Mouse (Mus musculus): Measurements from ENCODE around the gene Ptchd3. TPM values are rescaled to one million over a fixed set of nuclear protein-coding genes. Genes with fewer than 3 reads are reported as not detected.
A peak's percentile ranks its signal among the peaks of the same experiment; 100 is the strongest.

The Ptchd3 gene
- polyA plus RNA-seq, 1 experiment from 2014 or later = not detected

DNA sequence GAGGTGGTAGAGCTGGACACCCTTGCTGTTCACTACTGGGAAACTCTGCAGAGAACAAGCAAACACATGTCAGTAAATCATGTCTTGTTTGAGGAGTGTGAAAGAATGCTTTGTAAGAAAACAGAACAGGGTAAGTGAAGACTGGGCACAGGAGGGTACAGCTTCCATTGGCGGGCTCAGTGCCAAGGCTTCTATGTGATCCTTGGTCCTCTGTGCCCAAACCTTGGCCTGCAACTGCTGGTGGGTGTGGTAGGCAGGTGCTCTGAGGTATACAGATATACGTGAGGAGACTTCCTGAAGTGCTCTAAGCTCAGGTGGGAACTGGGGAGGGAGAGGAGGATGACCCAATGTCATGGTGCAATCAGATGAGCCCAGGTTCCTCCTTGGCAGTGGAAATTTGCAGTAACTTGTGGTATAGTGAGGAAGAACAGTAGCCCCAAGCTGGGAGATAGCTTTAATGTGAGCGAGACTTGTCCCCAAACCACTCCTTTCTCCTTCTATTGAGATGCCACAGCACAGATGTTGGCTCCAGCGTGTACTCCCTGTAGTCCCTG lies 30.2 kb upstream of the Ptchd3 start:
- ATAC-seq (ENCODE audit: insufficient number of reproducible peaks, low FRiP score) = no peak
- 85% methylated on average over 4 of the region's 4 CpGs for WGBS
- Histone ChIP-seq H3K4me3 (no peak overlapping the region), H3K4me2 (no peak overlapping the region), H3K9me3 (replicated peaks) (no peaks in the 10 kb centered on the region), H3K4me1 (replicated peaks) (peaks cover 6% of the 10 kb centered on the region), H3K27me3 (replicated peaks) (no peaks in the 10 kb centered on the region), H3K27ac (ENCODE audit: poor library complexity, severe bottlenecking) (no peak overlapping the region), H3K36me3 (no peaks in the 10 kb centered on the region), H3K9ac (no peak overlapping the region)

- WGBS = 82% methylated on average over 2 of the region's 2 CpGs
- H3K9ac ChIP-seq = no peak overlapping the region
- H3K36me3 ChIP-seq = no peaks in the 10 kb centered on the region
- no peaks in the 10 kb centered on the region for H3K4me1 ChIP-seq (replicated peaks)
- no peak overlapping the region for H3K4me3 ChIP-seq
- H3K27ac ChIP-seq (ENCODE audit: poor library complexity, severe bottlenecking) = no peak overlapping the region
- ATAC-seq (ENCODE audit: insufficient number of reproducible peaks, low FRiP score) = no peak
- H3K9me3 ChIP-seq (replicated peaks) = no peaks in the 10 kb centered on the region
- H3K4me2 ChIP-seq = no peak overlapping the region
- H3K27me3 ChIP-seq (replicated peaks) = 0 out of 2 replicates have a peak, but pooled peaks cover 4% of the 10 kb centered on the region
Observed at GRCm38 (mm10) chr11:121802743-121803142, 27.3 kb upstream of the Ptchd3 start.

GRCm38 (mm10) chr11:121804258-121805027 lies 25.6 kb upstream of the Ptchd3 start:
- no peak overlapping the region for H3K4me3 ChIP-seq
- H3K36me3 ChIP-seq = no peaks in the 10 kb centered on the region
- ATAC-seq (ENCODE audit: insufficient number of reproducible peaks, low FRiP score) = no peak
- H3K9me3 ChIP-seq (replicated peaks) = no peaks in the 10 kb centered on the region
- no peak overlapping the region for H3K4me2 ChIP-seq
- no peaks in the 10 kb centered on the region for H3K4me1 ChIP-seq (replicated peaks)
- WGBS = 81% methylated on average over 5 of the region's 5 CpGs
- 0 out of 2 replicates have a peak, but pooled peaks cover 4% of the 10 kb centered on the region for H3K27me3 ChIP-seq (replicated peaks)
- no peak overlapping the region for H3K9ac ChIP-seq
- H3K27ac ChIP-seq (ENCODE audit: poor library complexity, severe bottlenecking) = no peak overlapping the region

- H3K4me2 ChIP-seq = no peak overlapping the region
- H3K9me3 ChIP-seq (replicated peaks) = no peaks in the 10 kb centered on the region
- no peak overlapping the region for H3K27ac ChIP-seq (ENCODE audit: poor library complexity, severe bottlenecking)
- no peaks in the 10 kb centered on the region for H3K36me3 ChIP-seq
- WGBS = 7% methylated on average over 4 of the region's 4 CpGs
- H3K27me3 ChIP-seq (replicated peaks) = 0 out of 2 replicates have a peak, but pooled peaks cover 4% of the 10 kb centered on the region
- ATAC-seq (ENCODE audit: insufficient number of reproducible peaks, low FRiP score) = peak; percentile 51; the same call in 1 of the 2 replicates
- H3K4me1 ChIP-seq (replicated peaks) = no peaks in the 10 kb centered on the region
- H3K9ac ChIP-seq = no peak overlapping the region
- no peak overlapping the region for H3K4me3 ChIP-seq
Observed at GRCm38 (mm10) chr11:121808204-121808852, 21.7 kb upstream of the Ptchd3 start.

GRCm38 (mm10) chr11:121808866-121809265 lies 21.2 kb upstream of the Ptchd3 start:
- no peaks in the 10 kb centered on the region for H3K36me3 ChIP-seq
- no peak overlapping the region for H3K9ac ChIP-seq
- H3K4me2 ChIP-seq = no peak overlapping the region
- no peaks in the 10 kb centered on the region for H3K4me1 ChIP-seq (replicated peaks)
- no peaks in the 10 kb centered on the region for H3K9me3 ChIP-seq (replicated peaks)
- no peak for ATAC-seq (ENCODE audit: insufficient number of reproducible peaks, low FRiP score)
- H3K27ac ChIP-seq (ENCODE audit: poor library complexity, severe bottlenecking) = no peak overlapping the region
- H3K4me3 ChIP-seq = no peak overlapping the region
- WGBS = 28% methylated on average over 1 of the region's 1 CpGs
- 0 out of 2 replicates have a peak, but pooled peaks cover 4% of the 10 kb centered on the region for H3K27me3 ChIP-seq (replicated peaks)

- Histone ChIP-seq H3K9me3 (replicated peaks) (no peaks in the 10 kb centered on the region), H3K4me1 (replicated peaks) (no peaks in the 10 kb centered on the region), H3K27me3 (replicated peaks) (no peaks in the 10 kb centered on the region), H3K27ac (ENCODE audit: poor library complexity, severe bottlenecking) (no peak overlapping the region), H3K36me3 (no peaks in the 10 kb centered on the region), H3K4me3 (no peak overlapping the region), H3K4me2 (no peak overlapping the region), H3K9ac (no peak overlapping the region)
- no peak for ATAC-seq (ENCODE audit: insufficient number of reproducible peaks, low FRiP score)
- WGBS = 42% methylated on average over 2 of the region's 2 CpGs
Observed at GRCm38 (mm10) chr11:121845923-121846322, 15.9 kb downstream of the Ptchd3 start.

DNA sequence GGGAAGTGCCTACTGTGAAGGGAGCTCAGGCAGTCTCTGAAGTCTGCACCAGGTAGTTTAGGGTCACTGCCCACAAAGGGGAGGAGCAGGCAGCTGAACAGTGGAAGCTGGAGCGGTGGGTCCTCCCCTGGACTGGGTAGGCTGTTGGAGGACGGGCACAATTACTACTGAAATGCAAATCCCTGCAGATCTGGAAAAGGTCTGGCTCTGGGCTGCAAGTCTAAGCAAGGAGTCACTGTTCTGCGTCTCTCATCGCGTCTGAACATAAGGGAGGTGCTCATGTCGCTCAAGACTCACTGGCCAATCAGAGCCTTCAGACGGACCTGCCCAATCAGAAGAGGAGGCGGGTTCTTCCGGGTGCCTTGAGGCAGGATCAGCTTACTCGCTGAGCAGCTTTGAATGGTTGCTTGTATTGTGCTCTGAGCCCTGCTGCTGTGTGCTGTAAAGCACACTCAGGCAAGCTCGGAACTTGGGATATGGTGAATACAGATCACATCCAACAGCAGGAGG lies 17.8 kb downstream of the Ptchd3 start:
- Histone ChIP-seq H3K4me2 (peak overlapping the region; percentile 73), H3K27ac (ENCODE audit: poor library complexity, severe bottlenecking) (peak overlapping the region; percentile 28), H3K9ac (peak overlapping the region; percentile 68), H3K36me3 (no peaks in the 10 kb centered on the region), H3K9me3 (replicated peaks) (0 out of 2 replicates have a peak, but pooled peaks cover 6% of the 10 kb centered on the region), H3K4me1 (replicated peaks) (no peaks in the 10 kb centered on the region), H3K4me3 (peak overlapping the region; percentile 54), H3K27me3 (replicated peaks) (no peaks in the 10 kb centered on the region)
- ATAC-seq (ENCODE audit: insufficient number of reproducible peaks, low FRiP score) = peak; percentile 94
- WGBS = 1% methylated on average over 11 of the region's 11 CpGs

Other genes starting within 250 kb of the Ptchd3 start
- gene B3gntl1, start 157.1 kb upstream of the Ptchd3 start, polyA plus RNA-seq (2016; fragmentation: Nextera tagmentation; extraction: Ambion mirVana) = 5.9 and 7.7 TPM in 2 replicates
- 8.4 and 8.9 TPM in 2 replicates for gene Metrnl, start 128.7 kb upstream of the Ptchd3 start, polyA plus RNA-seq (2016; fragmentation: Nextera tagmentation; extraction: Ambion mirVana)